Comparison of ENCODE assay signal across 12 mouse cellular contexts in the genomic region with DNA sequence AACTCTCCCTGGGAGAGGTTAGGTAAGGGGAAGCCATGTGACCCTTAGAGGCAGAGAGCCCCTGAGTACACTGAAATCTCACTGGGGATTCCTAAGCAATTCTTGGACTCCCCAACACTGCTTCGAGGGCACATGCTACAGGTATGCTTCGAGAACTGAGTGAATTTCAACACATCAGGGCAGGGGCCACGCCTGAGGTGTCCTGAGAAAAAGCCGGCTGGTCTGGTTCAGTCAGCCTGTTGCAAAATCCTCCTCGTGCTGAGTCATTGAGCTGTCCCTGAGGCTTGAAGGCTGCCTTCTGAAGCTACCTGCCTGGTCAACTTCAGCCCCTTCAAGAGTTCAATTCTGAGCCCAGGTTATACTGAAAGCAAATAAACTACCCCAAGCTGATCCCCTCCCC.
A peak's percentile ranks its signal among the peaks of the same experiment; 100 is the strongest.
DNase-seq lines count a peak whose midpoint lies in the region; ATAC-seq and TF ChIP-seq lines count a peak whose summit lies in the region.
"Had no signal": no experiment of that assay in that cellular context is flagged by ENCODE, and none has a peak within 500 bp of the region (broad histone marks: within the 10 kb centered on the region; RNA-seq: fewer than 3 reads in every experiment).

No protein-coding gene starts in this region.

- TF ChIP-seq EP300 in lung, postnatal 0 days (IDR thresholded peaks at IDR 0.05), result peak; percentile 79

- TF ChIP-seq CTCF in lung, postnatal 0 days (IDR thresholded peaks at IDR 0.05), result no peak
- no peak for TF ChIP-seq CTCF in midbrain, postnatal 0 days (IDR thresholded peaks at IDR 0.05)

- no peak for ATAC-seq in neural tube, embryonic 15.5 days (ENCODE audit: low FRiP score)
- ATAC-seq in lung, postnatal 0 days, result peak; percentile 96
- ATAC-seq in erythroblast, adult 5-6 weeks (replicated peaks; ENCODE audit: low FRiP score, poor library complexity, severe bottlenecking), result no peak
- ATAC-seq in midbrain, postnatal 0 days (ENCODE audit: low FRiP score), result no peak
- ATAC-seq in forebrain, embryonic 12.5 days (ENCODE audit: low FRiP score), result no peak
- ATAC-seq: forebrain, embryonic 14.5 days; inflammation-experienced regulatory T-cells, adult 6 months had no signal

- no peak overlapping the region for H3K27ac ChIP-seq in neural tube, embryonic 15.5 days (replicated peaks)
- H3K27ac ChIP-seq in brown adipose tissue, adult 24 weeks (replicated peaks; ENCODE audit: low read depth, low read length), result peak overlapping the region; percentile 38; the same call in 1 of the 2 replicates
- H3K27ac ChIP-seq in lung, postnatal 0 days (ENCODE audit: low read length), result peak overlapping the region; percentile 71
- no peak overlapping the region for H3K27ac ChIP-seq in midbrain, postnatal 0 days (ENCODE audit: low read depth, low read length)
- H3K27ac ChIP-seq in forebrain, embryonic 12.5 days, result no peak overlapping the region

- H3K4me2 ChIP-seq in neural tube, embryonic 15.5 days, result no peak overlapping the region
- no peak overlapping the region for H3K4me2 ChIP-seq in lung, postnatal 0 days (replicated peaks; ENCODE audit: low read depth, low read length)
- H3K4me2 ChIP-seq in midbrain, postnatal 0 days (ENCODE audit: low read depth, low read length, poor library complexity, severe bottlenecking), result no peak overlapping the region
- no peak overlapping the region for H3K4me2 ChIP-seq in forebrain, embryonic 12.5 days
- H3K4me2 ChIP-seq: heart, embryonic 12.5 days had no signal

- H3K9ac ChIP-seq in neural tube, embryonic 15.5 days (replicated peaks), result no peak overlapping the region
- no peak overlapping the region for H3K9ac ChIP-seq in lung, postnatal 0 days (replicated peaks; ENCODE audit: low read depth)
- no peak overlapping the region for H3K9ac ChIP-seq in midbrain, postnatal 0 days (replicated peaks; ENCODE audit: low read length, poor library complexity, severe bottlenecking)
- no peak overlapping the region for H3K9ac ChIP-seq in forebrain, embryonic 12.5 days
- H3K9ac ChIP-seq: heart, embryonic 12.5 days had no signal

- H3K36me3 ChIP-seq in neural tube, embryonic 15.5 days, result no peaks in the 10 kb centered on the region
- H3K36me3 ChIP-seq in lung, postnatal 0 days (ENCODE audit: insufficient read depth, low read length), result no peaks in the 10 kb centered on the region
- H3K36me3 ChIP-seq in midbrain, postnatal 0 days (ENCODE audit: insufficient read depth, low read length), result no peaks in the 10 kb centered on the region
- H3K36me3 ChIP-seq in forebrain, embryonic 12.5 days (replicated peaks), result no peaks in the 10 kb centered on the region
- H3K36me3 ChIP-seq: heart, embryonic 12.5 days had no signal

- H3K27me3 ChIP-seq in neural tube, embryonic 15.5 days (replicated peaks), result no peaks in the 10 kb centered on the region
- H3K27me3 ChIP-seq in lung, postnatal 0 days (replicated peaks; ENCODE audit: insufficient read depth, low read length), result no peaks in the 10 kb centered on the region
- no peaks in the 10 kb centered on the region for H3K27me3 ChIP-seq in midbrain, postnatal 0 days (ENCODE audit: insufficient read depth, low read length)
- H3K27me3 ChIP-seq in forebrain, embryonic 12.5 days, result no peaks in the 10 kb centered on the region
- H3K27me3 ChIP-seq: heart, embryonic 12.5 days had no signal

- H3K4me3 ChIP-seq in neural tube, embryonic 15.5 days (replicated peaks), result no peak overlapping the region
- no peak overlapping the region for H3K4me3 ChIP-seq in brown adipose tissue, adult 24 weeks (ENCODE audit: insufficient read depth, low read depth, low read length)
- H3K4me3 ChIP-seq in lung, postnatal 0 days (ENCODE audit: low read depth, low read length), result no peak overlapping the region
- H3K4me3 ChIP-seq in midbrain, postnatal 0 days (ENCODE audit: low read depth, low read length), result no peak overlapping the region
- H3K4me3 ChIP-seq in forebrain, embryonic 12.5 days (replicated peaks), result no peak overlapping the region
- H3K4me3 ChIP-seq: heart, embryonic 12.5 days had no signal

- DNase-seq in neural tube, embryonic 10.5 days (ENCODE audit: extremely low spot score, low spot score), result peak; percentile 12
- peak; percentile 92 for DNase-seq in lung, postnatal 0 days (ENCODE audit: low spot score)
- DNase-seq in urinary bladder, postnatal 4 days (ENCODE audit: low spot score in 2 of 2), result peak; percentile 50 to 61
- DNase-seq in midbrain, postnatal 0 days (ENCODE audit: low spot score), result no peak
- DNase-seq: cerebellum, postnatal 36 days had no signal

- WGBS in neural tube, embryonic 15.5 days, result 80% methylated on average over 5 of the region's 5 CpGs
- WGBS in lung, postnatal 0 days, result 28% methylated on average over 5 of the region's 5 CpGs
- 82% methylated on average over 5 of the region's 5 CpGs for WGBS in midbrain, postnatal 0 days
- WGBS in forebrain, embryonic 12.5 days, result 71% methylated on average over 5 of the region's 5 CpGs

- no peaks in the 10 kb centered on the region for H3K9me3 ChIP-seq in neural tube, embryonic 15.5 days (replicated peaks)
- no peaks in the 10 kb centered on the region for H3K9me3 ChIP-seq in lung, postnatal 0 days (ENCODE audit: low read length)
- no peaks in the 10 kb centered on the region for H3K9me3 ChIP-seq in midbrain, postnatal 0 days (ENCODE audit: low read length)
- H3K9me3 ChIP-seq in forebrain, embryonic 12.5 days, result no peaks in the 10 kb centered on the region
- H3K9me3 ChIP-seq: heart, embryonic 12.5 days had no signal

- H3K4me1 ChIP-seq in neural tube, embryonic 15.5 days, result no peaks in the 10 kb centered on the region
- H3K4me1 ChIP-seq in brown adipose tissue, adult 24 weeks (ENCODE audit: control insufficient read depth, insufficient read depth, insufficient read length, low read length), result no peaks in the 10 kb centered on the region; the same call in 1 of the 2 replicates
- no peaks in the 10 kb centered on the region for H3K4me1 ChIP-seq in lung, postnatal 0 days (ENCODE audit: insufficient read depth, low read depth, low read length)
- no peaks in the 10 kb centered on the region for H3K4me1 ChIP-seq in midbrain, postnatal 0 days (ENCODE audit: insufficient read depth, low read length)
- H3K4me1 ChIP-seq in forebrain, embryonic 12.5 days, result no peaks in the 10 kb centered on the region

Comparison
In these comparisons a context has a peak if more than half of its experiments do, and no peak if none do; other contexts are left out.
1. H3K27ac ChIP-seq: peak in brown adipose tissue, adult 24 weeks (single experiment) and lung, postnatal 0 days (single experiment); none in neural tube, embryonic 15.5 days (single experiment), midbrain, postnatal 0 days (single experiment) and forebrain, embryonic 12.5 days (single experiment).